Mouse (Mus musculus) erythroblast, adult 5-6 weeks (primary cell): ENCODE results near the gene Gm14295. TPM values are rescaled to one million over a fixed set of nuclear protein-coding genes. Genes with fewer than 3 reads are reported as not detected.
"Not testable (repeated sequence)": the region's sequence is repeated elsewhere in the genome, so short reads cannot be mapped to it uniquely, and the experiment has no call there.

Experiments used
- ATAC-seq: replicated peaks from 2 replicates; pipeline ENCODE4 v1.8.0; 2016; ENCODE audit warnings: moderate number of reproducible peaks, mild to moderate bottlenecking, moderate TSS enrichment, inconsistent platforms; ENCODE audit not compliant: poor library complexity, low FRiP score, severe bottlenecking
- total RNA-seq, 2 experiments: library from RNA; stranded (forward) in 1 of 2; stranded (reverse) in 1 of 2; fragments of 150-400 nt in 1 of 2; fragments of 200-764, 138-1000 nt in 1 of 2; gene quantifications; 2 replicates each; pipeline versions ENCODE4 v1.2.3 to v1.2.4; 2015 to 2017; ENCODE audit warnings: low replicate concordance in 2 of 2

Gene Gm14295
- 0.77 and 2.1 TPM in 2 replicates for total RNA-seq (2015; ENCODE audit: low replicate concordance)
- total RNA-seq (2017; ENCODE audit: low replicate concordance): 1.1 TPM in 1 of 2 replicates, not detected in the other

DNA sequence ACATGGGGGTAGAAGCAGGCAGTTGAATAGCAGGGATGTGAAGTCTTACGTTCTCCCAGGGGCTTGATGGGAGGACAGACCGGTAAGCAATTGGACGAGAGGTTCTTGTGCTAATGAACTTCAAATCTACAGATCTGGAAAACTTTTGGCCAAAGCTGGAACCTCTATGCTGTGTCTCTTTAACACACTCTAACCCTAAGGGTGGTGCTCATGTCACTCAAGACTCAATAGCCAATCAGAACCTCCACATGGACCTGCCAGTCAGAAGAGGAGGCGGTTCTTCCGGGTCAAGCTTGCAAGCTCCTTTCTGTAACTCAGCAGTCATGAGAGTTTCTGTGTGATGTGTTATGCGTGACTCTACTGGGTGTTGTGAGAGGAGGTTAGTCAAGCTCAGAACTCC, at the start of gene Gm14295:
Gene Gm14295 (plus strand): TSS at position 301 of the 400 bp plus-strand sequence.
- ATAC-seq: not testable (repeated sequence)

DNA sequence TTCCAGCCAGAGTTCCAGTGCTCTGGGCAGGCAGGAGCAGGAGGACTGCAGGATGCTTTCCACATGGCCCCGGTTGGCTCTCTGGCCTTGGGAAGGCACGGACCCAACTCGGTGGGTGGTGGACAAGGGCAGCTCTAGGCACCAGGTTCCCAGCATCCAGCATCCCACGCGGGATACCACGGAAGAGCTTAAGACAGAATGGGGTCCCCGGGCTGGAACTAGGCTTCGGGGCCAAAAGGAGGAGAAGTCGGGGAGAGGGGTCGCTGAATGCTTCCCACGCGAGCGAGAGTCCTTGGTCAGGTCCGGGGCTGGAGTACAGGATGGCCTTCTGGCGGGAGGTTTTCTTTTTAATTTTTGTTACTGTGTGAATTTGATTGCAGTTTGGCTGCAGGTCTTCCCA, 373 bp downstream of the Gm14295 start:
- not testable (repeated sequence) for ATAC-seq

DNA sequence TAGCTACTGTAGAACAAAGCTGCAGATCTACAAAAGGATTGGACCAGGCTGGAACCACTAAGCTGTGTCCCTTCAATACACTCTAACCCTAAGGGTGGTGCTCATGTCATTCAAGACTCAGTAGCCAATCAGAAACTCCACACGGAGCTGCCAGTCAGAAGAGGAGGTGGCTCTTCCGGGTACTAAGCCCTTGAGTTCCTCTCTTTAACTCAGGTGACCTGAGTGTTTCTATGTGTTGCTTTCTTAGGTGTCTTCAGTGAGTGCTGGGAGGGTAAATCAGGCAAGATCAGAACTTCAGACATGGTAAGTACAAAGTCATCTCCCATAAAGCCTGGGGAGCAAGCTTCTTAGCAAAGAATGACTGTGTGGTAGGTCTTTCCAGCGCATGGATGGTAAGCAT, 32.4 kb downstream of the Gm14295 start, which contains the start of gene Gm14408:
Gene Gm14408 (plus strand): TSS at position 301 of the 400 bp plus-strand sequence.
- not testable (repeated sequence) for ATAC-seq

Other genes with a start within 250 kb of the Gm14295 start
- gene Gm14308, start 162.3 kb upstream of the Gm14295 start, total RNA-seq (2015; ENCODE audit: low replicate concordance): 1.5 and 5.2 TPM in 2 replicates
- gene Gm14308, start 162.3 kb upstream of the Gm14295 start, total RNA-seq (2017; ENCODE audit: low replicate concordance): 0.43 TPM in 1 of 2 replicates, not detected in the other
- 0.58 and 1.5 TPM in 2 replicates for gene Zfp973, start 128.1 kb upstream of the Gm14295 start, total RNA-seq (2015; ENCODE audit: low replicate concordance)
- gene Zfp973, start 128.1 kb upstream of the Gm14295 start, total RNA-seq (2017; ENCODE audit: low replicate concordance): not detected in 2 replicates
- gene Gm14305, start 90.3 kb upstream of the Gm14295 start, total RNA-seq (2015; ENCODE audit: low replicate concordance): 1.7 and 3.7 TPM in 2 replicates
- gene Gm14305, start 90.3 kb upstream of the Gm14295 start, total RNA-seq (2017; ENCODE audit: low replicate concordance): 2.6 and 3.9 TPM in 2 replicates
- not detected in 2 replicates for gene Gm14408, start 32.5 kb downstream of the Gm14295 start, total RNA-seq (2015; ENCODE audit: low replicate concordance)
- gene Gm14408, start 32.5 kb downstream of the Gm14295 start, total RNA-seq (2017; ENCODE audit: low replicate concordance): not detected in 2 replicates
- gene Gm14296, start 129.2 kb downstream of the Gm14295 start, total RNA-seq (2015; ENCODE audit: low replicate concordance): 0.63 and 2.1 TPM in 2 replicates
- 2.2 and 6.0 TPM in 2 replicates for gene Gm14296, start 129.2 kb downstream of the Gm14295 start, total RNA-seq (2017; ENCODE audit: low replicate concordance)
- 5.2 TPM in 1 of 2 replicates, not detected in the other for gene Gm14419, start 202.3 kb downstream of the Gm14295 start, total RNA-seq (2015; ENCODE audit: low replicate concordance)
- 0.09 TPM in 1 of 2 replicates, not detected in the other for gene Gm14419, start 202.3 kb downstream of the Gm14295 start, total RNA-seq (2017; ENCODE audit: low replicate concordance)